Mouse (Mus musculus): ENCODE data around the gene Pank4.
A peak's percentile ranks its signal among the peaks of the same experiment; 100 is the strongest.

Pank4 gene

DNA sequence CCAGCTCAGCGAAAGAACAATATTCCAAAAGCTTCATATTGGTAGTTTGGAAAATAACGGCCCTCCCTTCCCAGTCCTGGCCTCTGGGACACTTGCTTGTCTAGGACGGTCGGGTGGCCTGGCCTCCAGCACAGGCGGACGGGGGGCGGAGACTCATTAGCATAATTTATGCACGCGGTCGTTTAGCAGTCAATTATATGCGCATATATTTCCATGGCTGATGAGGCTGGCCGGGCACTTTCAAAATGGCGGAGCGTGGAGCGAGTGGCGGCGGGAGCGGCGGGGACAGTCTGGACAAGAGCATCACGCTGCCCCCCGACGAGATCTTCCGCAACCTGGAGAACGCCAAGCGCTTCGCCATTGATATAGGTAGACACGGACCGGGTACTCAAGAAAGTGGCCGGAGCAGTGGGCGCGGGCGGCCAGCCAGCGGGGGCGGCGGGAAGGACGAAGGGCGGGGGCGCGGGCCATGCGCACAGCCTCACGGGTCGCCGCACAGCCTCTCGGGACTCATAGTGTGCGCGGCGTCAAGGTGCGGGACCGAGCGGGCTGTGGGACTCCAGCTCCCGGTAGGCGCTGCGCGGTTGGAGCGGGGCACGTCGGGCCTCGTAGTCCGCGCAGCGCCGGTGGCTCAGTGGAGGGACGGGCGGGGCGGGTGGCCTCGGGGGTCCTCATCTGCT lies at the start of gene Pank4:
TSS of gene Pank4 (plus strand) at position 223 of the 680 bp plus-strand sequence.
- DNase-seq (ENCODE audit: low read depth), result peak; percentile 77

DNA sequence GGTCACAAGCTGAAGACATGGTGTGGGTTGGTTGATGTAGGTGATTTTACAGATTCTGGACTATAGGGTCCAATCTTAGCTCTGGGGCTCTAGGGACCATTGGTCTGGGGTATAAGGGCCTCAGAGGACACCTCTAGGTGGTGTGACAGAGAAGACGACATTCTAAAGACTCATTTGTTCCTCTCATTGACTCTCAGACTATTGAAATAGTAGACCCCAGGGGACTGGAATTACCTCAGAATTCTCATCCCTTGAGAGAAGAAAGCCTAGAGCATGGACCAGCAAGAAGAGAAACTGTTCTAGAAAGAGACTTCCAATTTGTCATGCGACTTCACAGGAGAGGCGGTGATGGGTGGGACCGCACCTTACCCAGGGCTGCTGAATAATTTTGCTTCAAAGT lies 49.7 kb upstream of the Pank4 start:
- no peak for DNase-seq (ENCODE audit: low read depth)

DNA sequence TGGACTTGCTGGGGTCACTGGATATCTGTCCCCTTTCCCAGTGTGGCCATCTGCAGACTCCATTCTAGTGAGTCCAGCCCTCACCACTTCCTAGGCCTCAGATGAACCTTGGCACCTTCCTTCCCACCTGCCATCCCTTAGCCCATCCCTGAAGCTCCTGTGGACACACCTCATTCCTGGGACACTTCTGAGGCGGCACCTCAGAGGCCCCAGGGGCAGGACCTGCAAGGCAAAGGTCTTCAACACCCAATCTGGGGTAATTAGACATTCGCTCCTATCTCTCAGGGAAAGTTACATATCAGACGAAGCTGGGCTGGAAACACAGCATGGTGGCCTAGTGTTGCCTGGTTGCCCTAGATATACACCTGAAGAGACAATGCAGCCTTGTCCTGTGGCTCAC lies 49.2 kb upstream of the Pank4 start:
- no peak for DNase-seq (ENCODE audit: low read depth)

DNA sequence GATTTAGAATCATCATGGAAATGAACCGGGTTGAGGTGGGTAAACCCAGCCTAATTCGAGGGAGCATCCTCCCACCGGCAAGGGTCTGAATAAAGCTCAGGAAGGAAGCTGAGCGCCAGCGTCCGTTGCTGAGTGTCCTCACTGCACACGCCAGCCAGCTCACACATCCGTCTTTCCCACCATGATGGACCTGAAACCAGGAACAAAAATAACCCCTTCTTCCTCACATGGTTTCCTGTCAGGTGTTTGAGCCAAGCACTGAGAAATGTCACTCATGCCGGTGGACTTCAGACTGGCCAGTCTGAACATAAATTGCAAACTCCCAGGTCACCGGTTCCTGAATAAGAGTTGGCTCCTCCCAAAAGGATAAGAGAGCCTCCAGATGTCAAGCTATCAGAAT lies 48.6 kb upstream of the Pank4 start:
- DNase-seq (ENCODE audit: low read depth), result no peak

DNA sequence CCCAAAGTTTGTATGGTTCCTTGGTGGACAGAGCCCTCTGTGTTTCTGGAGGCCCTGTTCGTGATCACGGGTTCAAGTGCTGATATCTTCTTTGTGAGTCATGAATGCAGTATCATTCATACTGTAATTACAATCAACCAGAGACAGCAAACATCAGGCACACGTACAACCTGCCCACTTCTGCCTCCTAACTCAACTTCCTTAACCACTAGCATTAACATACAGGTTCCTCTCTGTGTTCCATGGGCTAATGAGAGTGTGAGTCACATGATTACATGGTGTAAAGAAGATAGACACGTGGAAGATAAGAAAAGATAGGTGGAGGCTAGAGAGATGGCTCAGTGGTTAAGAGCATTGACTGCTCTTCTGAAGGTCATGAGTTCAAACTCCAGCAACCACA lies 47.3 kb upstream of the Pank4 start:
- DNase-seq (ENCODE audit: low read depth), result no peak

DNA sequence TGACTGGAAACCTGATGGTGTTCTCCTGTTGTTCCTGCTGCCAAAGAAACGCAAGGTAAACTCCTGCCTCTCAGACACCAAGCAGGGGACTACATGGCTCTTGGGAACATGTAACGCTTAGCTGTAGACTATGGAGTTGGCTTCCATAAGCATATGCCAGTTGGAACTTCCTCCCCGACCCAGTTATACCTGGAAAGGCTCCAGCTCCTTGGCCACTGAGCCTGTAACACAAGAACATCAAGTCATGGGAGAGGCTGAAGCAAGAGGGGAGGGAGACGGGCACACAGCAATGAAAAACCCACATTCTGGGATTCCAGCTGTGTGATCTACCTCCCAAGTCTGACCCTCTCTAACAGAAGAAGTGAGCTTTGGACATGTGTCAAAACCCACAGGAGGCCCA lies 41.6 kb upstream of the Pank4 start:
- no peak for DNase-seq (ENCODE audit: low read depth)

DNA sequence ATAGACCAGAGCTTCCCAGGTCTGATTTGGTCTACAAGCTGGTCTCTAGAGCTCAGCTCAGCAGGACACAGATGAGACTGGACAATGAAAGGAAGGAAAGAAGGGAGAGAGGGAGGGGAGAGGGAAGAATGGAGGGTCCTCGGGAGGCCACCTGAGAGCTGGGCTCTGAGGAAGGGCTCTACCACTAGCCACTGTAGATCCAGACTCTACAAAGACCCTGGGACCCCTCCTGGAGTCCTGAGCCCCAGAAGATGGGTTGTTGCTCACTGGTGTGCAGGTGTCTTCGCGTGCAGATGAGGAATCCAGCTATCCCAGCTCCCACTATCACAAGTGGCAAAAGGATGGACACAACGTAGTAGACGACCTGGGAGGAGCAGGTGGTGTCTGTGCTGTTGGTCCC lies 41.0 kb upstream of the Pank4 start:
- DNase-seq (ENCODE audit: low read depth), result no peak

DNA sequence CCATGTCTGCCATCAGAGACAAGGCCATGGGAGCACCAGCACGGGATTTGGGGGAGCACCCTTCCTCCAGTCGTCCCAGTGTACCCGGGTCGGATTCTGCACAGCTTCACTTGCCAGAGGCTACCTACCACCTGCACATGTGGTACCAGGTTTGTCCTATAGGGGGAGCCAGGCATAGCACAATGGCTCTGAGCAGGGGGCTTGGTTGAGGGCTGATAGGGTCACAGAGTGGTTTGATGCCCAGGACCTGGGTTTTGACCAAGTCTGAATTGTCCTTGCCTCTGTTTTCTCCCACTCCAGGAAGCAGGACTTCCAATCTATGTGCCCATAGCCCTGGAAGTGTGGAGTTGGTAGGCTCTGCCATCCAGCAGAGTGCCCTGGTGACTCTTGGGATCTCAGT lies 38.5 kb upstream of the Pank4 start:
- no peak for DNase-seq (ENCODE audit: low read depth)

DNA sequence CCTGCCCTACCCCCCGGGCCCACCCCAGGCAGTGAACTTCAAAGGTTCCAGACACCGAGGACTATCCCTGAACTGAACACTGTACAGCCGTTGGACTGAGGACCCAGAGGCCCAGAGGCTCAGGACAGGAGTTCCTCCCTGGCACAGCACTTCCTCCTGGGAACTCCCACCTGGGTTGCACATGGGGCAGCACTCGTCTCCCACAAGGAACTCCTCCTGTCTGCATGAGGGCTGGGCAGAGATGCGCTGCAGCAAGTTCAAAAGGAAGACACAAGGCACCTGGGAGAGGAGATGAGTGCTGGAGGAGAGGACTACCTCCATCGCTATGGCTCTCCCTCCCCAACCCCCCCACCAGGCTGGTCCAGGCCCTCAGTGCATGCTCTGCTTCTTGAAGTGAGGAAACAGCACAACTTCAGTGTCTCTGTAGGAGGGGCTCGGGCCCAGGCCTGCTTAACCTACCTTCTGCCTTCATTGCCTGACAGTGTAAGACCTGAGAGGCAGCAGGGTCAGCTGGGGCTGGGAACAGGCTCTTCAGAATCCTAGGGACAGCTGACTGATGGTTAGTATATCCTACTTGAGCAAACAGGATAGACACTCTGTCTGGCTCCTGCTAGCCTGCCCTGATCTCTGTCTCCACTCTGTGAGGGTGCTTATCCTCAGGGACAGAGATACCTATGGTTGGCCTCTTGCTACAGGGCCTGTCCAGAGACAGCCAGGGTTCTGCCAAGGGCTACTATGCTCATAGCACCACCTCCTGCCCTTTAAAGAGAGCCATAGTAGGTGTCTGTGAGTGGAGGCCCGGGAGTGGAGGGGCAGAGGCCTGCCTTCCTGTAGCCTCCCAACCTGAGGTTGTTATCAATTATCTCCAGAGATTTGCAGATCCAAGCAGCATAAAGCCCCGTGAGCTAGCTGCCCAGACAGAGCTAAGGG lies 36.7 kb upstream of the Pank4 start:
- DNase-seq (ENCODE audit: low read depth), result no peak

DNA sequence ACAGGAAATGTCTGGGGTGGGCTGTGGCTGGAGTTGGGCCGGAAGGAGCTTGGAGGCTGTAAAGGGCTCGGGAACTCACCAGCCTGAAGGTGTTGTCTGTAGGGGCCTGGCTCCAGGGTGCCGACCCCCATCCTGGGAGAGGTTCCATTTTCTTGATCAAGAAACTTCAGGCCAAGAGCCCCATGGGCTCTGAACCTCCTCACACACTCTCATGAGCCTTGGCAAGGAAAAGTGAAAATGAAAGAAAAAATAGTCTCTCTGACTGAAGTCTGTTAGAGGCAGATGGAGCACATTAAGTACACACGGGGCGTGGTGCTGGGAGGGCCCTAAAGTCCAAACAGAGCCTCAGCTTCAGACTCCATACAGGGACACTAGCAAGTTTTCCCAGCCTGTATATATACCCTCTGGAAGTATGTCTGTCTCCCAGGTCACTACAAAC lies 36.0 kb upstream of the Pank4 start:
- no peak for DNase-seq (ENCODE audit: low read depth)

DNA sequence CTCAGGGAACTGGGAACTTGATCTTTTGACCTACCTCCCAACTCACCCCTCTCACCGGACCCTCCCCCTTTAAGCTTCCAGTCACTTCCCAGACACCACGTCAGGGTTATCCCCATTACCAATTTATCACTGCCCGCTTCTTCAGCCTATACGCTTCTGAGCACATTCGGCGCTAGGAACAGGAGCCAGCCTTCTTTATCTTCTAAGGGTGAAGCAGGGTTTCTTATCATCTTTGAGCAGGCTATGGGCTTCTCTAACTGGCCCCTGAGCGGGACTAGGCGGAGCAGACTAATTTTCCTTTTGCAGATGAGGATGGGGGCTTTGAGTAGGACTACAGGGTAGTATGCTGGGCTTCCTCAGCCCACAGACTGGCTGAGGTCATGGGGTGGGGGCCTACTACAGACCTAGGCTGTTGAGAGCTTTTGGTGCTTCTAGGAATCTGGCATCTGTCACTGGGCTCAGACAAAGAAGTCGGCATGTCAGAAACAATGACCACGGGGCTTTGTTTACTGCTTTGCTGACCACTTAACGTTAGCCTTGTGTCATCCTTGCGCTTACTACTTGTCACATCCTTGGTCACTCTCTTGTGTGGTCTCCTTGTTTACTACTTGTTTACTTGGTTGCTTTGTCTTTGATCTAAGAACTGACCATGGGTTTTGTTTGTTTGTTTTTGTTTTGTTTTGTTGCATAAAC lies 35.4 kb upstream of the Pank4 start, which contains the start of gene Tnfrsf14:
TSS of gene Tnfrsf14 (minus strand) at position 169 of the 693 bp plus-strand sequence.
- no peak for DNase-seq (ENCODE audit: low read depth)

DNA sequence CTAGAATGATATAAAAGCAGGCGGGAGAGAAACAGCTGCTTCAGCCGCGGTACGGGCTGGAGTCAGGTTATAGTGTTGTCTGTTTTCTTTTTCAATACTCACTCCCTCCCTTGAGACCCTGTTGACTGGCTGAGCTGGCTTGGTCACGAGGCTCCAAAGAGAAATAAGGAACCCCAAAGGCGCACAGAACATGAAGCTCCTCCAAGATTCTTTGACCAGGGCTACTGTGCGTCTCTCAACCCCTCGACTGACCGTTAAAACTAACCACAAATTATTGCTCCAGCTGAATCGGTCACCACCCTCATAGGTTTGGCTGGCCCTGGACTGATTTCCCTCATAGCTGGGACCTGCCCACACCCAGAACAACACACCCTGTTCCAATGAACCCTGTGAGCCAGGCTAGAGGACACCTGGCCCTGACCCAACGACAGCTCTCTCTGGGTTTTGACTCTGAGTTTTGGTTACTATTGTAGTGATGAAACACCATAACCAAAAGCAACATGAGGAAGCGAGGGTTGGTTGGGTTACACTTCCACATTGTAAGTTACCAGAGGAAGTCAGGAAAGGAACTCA lies 34.7 kb upstream of the Pank4 start:
- DNase-seq (ENCODE audit: low read depth), result no peak

DNA sequence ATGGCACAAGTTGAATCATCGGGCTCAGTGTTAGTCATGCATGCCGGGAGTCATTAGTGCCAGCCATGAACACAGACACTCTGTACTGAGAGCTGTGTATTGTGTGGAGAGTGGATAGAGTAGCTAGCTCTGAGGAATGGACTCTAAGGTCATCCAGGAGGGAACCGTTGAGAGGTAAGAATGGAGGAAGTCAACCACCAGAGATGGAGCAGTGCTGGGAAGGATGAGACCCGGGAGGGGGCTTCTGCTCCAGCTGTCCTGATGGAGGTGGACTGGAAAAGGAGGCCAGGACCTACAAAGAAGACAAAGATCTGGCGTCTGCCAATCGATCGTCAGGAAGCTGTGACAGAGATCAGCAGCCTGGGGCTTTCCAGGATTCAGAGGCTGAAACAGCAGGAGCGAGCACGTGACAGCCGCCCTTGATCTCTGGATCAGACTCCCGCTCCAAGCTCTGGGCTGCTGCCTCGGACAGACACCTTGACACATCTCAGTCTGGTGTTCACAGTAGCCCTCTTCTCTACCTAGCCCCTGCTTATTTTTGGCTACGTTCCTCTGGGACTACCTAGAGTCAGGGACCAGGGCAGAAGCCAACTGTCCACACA lies 30.5 kb upstream of the Pank4 start:
- DNase-seq (ENCODE audit: low read depth), result no peak

DNA sequence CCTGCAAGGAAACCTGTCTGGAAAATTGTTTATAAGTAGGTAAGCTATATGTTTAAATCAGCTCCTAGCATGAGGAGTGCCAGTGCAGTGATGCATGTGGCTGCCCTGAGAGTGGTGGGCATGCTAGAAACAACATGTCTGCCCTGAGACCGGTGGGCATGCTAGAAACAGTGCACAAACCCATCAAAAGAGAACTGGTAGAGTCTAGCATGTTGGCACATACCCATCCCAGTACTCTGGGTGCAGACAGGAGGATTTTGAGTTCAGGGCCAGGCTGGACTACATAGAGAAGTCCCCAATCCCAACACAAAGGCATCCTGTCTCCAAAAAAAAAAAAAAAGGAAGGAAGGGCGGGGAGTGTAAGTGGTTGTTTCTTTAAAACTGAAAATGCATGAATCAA lies 29.1 kb upstream of the Pank4 start:
- DNase-seq (ENCODE audit: low read depth), result no peak

DNA sequence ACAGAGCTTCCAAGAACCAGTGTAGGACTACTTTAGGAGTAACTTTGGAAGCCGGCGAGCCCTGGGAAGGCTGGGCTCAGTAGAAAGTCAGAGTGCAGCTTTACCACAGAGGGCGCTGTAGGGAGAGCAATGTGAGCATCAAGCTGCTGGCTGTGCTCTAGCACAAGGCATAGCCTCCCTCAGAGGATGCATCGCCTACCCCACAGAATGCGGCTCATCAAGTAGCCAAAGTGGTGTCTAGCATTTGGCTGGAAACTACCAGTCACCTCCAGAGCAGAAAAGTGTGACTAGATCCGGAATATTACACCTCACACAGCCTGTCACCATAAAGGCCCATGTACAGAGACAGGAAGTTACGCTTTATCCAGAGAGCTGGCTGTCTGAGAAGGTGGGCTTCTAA lies 28.1 kb upstream of the Pank4 start:
- DNase-seq (ENCODE audit: low read depth), result no peak

DNA sequence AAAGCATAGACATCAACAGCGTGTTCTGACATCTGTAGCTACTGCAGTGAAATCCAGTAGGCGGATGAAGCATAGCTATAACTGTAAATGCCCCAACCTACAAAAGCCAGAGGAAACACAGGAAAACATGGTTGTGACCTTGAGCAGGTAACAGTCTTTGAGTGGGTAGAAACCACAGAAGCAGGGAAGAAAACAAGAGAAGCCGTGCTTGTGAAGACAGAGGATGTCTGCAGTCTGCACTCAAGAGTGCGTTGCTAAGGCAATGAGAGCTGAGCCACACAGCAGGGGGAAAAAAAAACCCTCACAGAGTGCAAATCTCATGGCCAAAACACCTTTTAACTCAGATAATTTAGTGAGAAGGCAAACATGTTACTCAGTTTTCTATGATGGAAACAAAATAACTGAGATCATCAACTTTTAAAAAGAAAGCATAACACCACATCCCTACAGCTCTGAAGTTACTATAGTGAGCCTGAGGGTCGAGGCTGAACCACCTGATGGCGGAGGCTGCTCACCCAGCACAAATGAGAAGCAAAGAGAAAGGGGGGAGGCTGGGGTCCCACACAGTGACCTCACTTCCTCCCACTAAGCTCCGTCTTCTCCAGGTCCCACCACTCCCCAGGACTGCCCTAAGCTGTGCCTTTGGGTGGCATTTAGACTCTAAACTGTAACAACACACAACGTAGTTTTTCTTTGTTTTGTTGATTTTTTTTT lies 27.2 kb upstream of the Pank4 start:
- DNase-seq (ENCODE audit: low read depth), result no peak

DNA sequence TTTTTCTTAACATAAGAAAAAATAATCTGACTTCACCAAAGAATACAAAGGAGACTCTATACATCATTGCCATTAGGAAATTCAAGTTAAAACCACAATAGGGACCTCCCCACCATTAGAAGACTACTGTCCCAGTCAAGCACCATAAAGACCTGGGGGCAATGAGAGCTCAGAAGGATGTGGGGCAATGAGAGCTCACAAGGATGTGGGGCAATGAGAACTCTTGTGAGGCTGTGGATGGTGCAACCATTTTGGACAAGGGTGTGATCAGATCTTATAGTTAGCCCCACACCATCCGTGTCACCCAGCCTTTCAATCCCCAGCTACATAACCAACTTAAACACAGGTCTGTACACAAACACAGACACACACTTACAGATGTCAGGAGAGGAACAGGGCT lies 26.2 kb upstream of the Pank4 start:
- no peak for DNase-seq (ENCODE audit: low read depth)

DNA sequence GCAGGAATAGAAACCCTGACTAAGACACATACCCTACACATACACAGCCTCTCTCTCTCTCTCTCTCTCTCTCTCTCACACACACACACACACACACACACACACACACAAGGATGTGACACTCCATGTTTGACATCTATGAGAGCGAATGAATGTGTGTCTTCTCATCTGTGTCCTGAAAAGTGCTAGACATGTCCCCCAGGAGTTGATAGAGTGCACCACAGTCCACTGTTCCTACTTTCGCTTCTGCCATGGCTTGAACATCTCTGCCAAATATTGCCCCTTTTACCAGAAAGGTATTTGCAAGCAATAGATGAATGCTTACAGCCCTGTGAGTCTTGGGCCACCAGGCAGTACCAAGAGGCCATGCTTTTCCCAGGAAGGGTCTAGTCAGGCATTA lies 23.8 kb upstream of the Pank4 start:
- DNase-seq (ENCODE audit: low read depth), result no peak

DNA sequence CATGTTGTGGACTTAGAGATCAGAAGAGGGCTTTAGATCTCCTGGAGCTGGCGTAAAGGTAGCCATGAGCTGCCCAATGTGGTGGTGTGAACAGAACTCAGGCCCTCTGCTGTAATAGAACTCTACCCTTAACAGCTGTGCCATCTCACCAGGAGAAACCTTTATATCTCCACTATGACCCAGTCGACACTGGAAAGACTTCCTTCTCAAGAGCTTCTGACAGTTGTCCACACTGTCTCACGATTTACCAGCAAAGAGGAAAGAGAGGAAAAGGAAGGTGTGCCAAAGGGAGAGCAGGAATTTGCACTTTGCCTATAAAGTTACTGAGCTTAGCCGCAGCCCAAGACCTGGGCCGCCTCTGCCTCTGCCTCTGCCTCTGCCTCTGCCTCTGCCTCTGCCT lies 22.1 kb upstream of the Pank4 start:
- DNase-seq (ENCODE audit: low read depth), result no peak

DNA sequence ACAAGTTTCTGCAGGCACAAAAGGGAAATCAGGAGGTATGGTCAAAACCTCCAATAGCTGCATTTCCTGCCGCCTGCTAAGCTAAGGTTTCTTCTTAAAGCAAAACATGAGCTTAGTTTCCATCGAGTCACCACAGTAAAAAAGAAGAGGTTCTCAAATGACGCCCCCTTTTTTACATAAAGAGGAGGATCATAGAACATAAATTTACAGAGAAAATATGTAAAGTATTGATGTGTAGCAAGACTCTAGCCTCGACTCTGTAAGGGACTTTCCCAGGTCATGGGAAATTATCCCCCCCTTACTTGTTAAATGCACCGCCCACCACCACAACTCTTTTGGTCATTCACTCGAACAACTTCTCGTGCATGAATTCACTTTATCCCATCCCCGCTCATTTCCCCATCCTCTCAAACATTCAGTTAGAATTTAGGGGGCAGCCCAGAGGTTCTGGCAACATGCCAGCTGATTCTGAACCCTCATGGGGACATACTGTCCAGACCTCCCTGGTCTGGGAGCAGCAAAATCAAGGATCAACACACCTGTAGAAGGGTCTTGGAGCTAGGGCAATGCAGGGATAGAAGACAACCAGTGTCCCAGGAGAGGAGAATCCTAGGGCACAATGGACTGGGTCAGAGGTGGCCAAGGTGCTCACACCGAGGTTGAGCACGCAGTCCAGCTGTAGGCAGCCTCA lies 21.1 kb upstream of the Pank4 start:
- DNase-seq (ENCODE audit: low read depth), result no peak
